Mouse (Mus musculus) mature B cell (primary cell): ENCODE measurements around the gene Lrrn4cl.
"Not testable (repeated sequence)": the region's sequence is repeated elsewhere in the genome, so short reads cannot be mapped to it uniquely, and the experiment has no call there.

Experiments used
- in situ Hi-C: fragments of 300-500 bp; cut with MboI; formaldehyde crosslinking; loops from 2 replicates; pipeline ENCODE4 v1.14.3; 2019

Lrrn4cl gene

GRCm38 (mm10) chr19:8880311-8881033, 29.9 kb downstream of the Lrrn4cl start, which contains the start of gene Uqcc3:
Gene Uqcc3 (minus strand): TSS chr19:8880923.
- in situ Hi-C loops = no loop called here

GRCm38 (mm10) chr19:8881034-8881392, 30.4 kb downstream of the Lrrn4cl start:
- in situ Hi-C loops = no loop called here

- in situ Hi-C loops = no loop called here
These were observed 33.0 kb downstream of the Lrrn4cl start, which contains the start of the genes Lbhd1 and Gm49403 for GRCm38 (mm10) chr19:8883616-8884015. Gene Lbhd1 (plus strand): TSS chr19:8883732. Gene Gm49403 (plus strand): TSS chr19:8883930.

- in situ Hi-C loops = no loop called here
These were observed 36.5 kb downstream of the Lrrn4cl start for GRCm38 (mm10) chr19:8886916-8887584.

GRCm38 (mm10) chr19:8887585-8888463, 37.3 kb downstream of the Lrrn4cl start:
- in situ Hi-C loops = no loop called here

- in situ Hi-C loops = no loop called here
These were observed 38.2 kb downstream of the Lrrn4cl start, which contains the start of the genes 1810009A15Rik and Gm49416 for GRCm38 (mm10) chr19:8888511-8889385. Gene 1810009A15Rik (plus strand): TSS chr19:8888853. Gene Gm49416 (plus strand): TSS chr19:8888926.

- in situ Hi-C loops = no loop called here
These were observed 42.5 kb downstream of the Lrrn4cl start, which contains the start of gene Ints5 for GRCm38 (mm10) chr19:8892829-8893766. Gene Ints5 (plus strand): TSS chr19:8893005.

- in situ Hi-C loops = no loop called here
These were observed 44.9 kb downstream of the Lrrn4cl start for GRCm38 (mm10) chr19:8895397-8895960.

- in situ Hi-C loops = not testable (repeated sequence)
These were observed 45.7 kb downstream of the Lrrn4cl start for GRCm38 (mm10) chr19:8896231-8896630.

GRCm38 (mm10) chr19:8897211-8897864, 46.8 kb downstream of the Lrrn4cl start:
- in situ Hi-C loops = not testable (repeated sequence)

- in situ Hi-C loops = no loop called here
These were observed 47.4 kb downstream of the Lrrn4cl start, which contains the start of gene Ganab for GRCm38 (mm10) chr19:8897865-8898495. Gene Ganab (plus strand): TSS chr19:8898071.

- in situ Hi-C loops = no loop called here
These were observed 48.0 kb downstream of the Lrrn4cl start for GRCm38 (mm10) chr19:8898576-8898975.

GRCm38 (mm10) chr19:8899079-8899478, 48.5 kb downstream of the Lrrn4cl start:
- in situ Hi-C loops = no loop called here

- in situ Hi-C loops = no loop called here
These were observed 52.8 kb downstream of the Lrrn4cl start for GRCm38 (mm10) chr19:8903412-8903811.
